Mouse (Mus musculus): ENCODE measurements around the gene Trappc10.
"Not testable (repeated sequence)": the region's sequence is repeated elsewhere in the genome, so short reads cannot be mapped to it uniquely, and the experiment has no call there.

Trappc10 gene

GRCm38 (mm10) chr10:78211311-78211710, 33.1 kb downstream of the Trappc10 start:
- DNase-seq (ENCODE audit: low spot score): peak; percentile 9

DNA sequence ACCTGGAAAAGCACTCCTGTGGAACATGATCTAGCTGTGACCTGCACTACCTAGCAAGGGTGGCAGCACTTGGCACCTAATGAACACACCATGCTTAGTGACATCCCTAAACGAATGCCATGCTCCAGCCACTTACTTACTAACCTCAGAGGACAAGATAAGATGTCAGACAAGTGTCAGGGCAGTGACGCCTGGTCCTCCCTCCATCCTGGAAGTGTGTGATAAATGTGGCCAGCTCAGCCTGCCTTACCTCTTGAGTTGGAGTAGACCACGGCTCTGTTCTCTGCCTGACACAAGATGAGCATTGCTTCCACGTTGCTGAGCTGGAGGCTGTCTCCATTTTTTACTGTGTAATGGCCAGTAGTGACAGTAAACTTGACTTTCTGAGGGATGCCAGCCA, 43.3 kb downstream of the Trappc10 start:
- no peak for DNase-seq (ENCODE audit: low spot score)

DNA sequence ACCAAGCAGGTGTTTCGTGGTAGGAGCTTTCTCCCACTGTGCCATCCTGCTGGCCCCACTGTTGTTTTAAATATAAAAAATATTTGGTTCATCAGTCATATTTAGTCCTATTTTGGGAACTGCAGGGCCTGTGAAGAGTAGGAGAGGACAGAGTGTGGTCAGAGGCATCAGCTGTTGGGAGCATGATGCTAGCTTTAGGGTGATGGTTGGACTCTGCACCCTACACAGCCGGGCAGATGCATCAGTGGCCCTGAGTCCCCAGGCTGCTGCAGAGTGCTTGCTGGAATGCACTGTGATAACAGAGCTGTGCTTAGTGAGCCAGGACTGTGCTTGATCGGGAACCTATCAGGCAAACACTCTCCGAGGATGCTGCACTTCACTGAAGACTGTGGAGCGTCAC, 51.5 kb downstream of the Trappc10 start:
- no peak for DNase-seq (ENCODE audit: low spot score)

DNA sequence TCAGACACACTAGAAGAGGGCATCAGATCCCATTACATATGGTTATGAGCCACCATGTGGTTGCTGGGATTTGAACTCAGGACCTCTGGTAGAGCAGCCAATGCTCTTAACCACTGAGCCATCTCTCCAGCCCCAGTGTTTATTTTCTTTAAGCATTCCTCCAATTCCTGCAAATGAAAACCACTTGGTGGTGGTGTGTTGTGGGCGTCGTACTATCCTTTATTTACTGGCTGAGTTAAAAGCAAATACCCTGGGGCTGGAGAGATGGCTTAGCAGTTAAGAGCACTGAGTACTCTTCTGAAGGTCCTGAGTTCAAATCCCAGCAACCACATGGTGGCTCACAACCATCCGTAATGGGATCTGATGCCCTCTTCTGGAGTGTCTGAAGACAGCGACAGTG, 58.4 kb downstream of the Trappc10 start:
- not testable (repeated sequence) for DNase-seq (ENCODE audit: low spot score)

DNA sequence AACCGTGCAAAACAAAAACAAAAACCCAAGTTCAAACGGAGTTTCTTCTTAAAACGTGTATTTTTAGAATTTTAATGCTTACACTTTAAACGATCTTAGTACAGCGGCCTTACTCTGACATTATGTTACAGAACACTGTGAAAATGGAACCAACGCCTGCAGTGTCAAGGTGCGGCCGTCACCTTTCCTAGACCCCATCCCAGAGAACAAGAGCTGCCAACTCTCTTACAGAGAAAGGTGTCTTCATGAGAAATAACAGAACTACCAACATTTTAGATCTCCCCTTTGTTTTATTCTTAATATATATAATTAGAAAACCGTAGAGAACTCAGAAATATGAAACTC, 59.1 kb downstream of the Trappc10 start:
- no peak for DNase-seq (ENCODE audit: low spot score)

DNA sequence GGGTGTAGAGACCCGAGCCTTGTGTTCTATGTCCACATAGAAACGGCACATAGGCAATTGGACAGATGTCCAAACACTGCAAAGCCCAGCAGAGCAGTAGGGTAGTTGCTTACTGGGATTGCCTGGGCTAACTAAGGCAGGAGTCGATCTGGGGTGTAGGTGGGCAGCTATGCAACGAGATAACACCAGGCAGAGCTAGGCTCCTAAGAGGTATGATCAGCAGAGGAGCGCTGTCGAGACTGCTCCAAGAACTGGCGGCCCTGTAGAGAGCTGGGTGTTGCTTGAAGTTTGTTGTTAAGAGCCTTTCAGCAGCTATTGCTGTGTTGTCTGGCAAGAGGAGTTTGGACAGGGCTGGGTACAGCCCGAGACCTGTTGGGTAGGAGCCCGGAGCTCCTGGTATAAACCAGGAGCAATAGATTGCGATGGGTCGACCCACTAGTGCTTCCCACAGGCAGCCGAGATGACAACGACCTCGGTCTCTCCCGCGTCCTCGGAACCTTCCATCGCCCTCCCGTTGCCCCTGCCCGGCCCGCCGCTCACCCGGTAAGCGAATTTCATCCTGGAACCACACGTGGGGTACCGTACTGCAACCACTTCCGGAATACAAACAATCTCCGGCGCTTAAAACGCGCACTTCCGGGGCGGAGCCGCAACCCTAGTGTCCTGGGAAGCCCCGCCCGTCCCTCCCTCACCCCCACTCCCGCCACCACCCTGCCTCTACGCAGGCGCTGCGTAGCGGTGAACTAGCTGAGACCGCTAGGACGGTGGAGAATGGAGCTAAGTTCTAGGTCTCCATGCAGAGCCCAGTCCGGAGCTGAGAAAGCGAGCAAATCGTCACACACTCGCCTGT, 59.7 kb downstream of the Trappc10 start, which contains the start of gene Pwp2:
Pwp2 (minus strand) TSS at position 619 of the 850 bp plus-strand sequence.
- peak; percentile 91 for DNase-seq (ENCODE audit: low spot score)

DNA sequence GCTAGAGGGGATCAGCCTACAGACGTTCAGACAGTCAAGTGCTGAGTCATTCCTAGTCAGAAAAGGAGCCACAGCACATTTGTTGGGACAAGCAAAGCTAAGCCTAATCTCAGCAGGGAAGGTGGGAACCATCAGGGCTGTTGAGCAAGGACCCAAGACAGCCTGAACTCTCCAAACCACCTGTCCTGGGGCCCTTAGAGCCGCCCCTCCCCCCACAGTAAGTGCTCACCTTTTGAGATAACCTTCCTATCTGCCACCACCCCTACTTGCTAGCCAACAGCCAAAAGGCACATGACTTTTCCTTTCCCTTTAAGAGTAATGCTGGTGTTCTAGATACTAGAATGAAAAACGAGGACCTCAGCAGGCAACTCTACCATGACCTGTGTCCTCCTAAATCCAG, 60.9 kb downstream of the Trappc10 start:
- DNase-seq (ENCODE audit: low spot score): no peak

- DNase-seq (ENCODE audit: low spot score): no peak
Measured at GRCm38 (mm10) chr10:78182321-78182720, 62.1 kb downstream of the Trappc10 start.

DNA sequence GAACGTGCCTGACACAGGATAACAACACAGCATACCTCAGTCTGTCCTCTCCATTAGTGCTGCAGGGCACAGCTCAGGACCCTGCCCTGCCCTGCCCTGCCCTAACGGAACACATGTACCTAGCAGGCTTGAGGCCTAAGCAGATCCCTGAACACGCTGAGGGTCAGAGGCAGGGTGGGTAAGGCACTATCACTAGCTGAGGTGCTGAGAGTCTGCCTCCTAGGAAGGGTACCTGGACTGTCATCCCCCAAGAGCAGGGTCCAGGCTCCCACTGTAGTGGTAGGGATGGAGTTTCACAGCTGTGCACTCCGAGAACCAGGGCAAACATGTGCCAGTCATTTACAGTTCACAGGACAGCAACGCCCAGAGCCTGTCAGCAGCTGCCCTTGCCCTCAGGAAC, 70.0 kb downstream of the Trappc10 start:
- no peak for DNase-seq (ENCODE audit: low spot score)

- no peak for DNase-seq (ENCODE audit: low spot score)
Measured at GRCm38 (mm10) chr10:78171581-78171980, 72.9 kb downstream of the Trappc10 start.

- no peak for DNase-seq (ENCODE audit: low spot score)
Measured at GRCm38 (mm10) chr10:78171057-78171456, 73.4 kb downstream of the Trappc10 start.

DNA sequence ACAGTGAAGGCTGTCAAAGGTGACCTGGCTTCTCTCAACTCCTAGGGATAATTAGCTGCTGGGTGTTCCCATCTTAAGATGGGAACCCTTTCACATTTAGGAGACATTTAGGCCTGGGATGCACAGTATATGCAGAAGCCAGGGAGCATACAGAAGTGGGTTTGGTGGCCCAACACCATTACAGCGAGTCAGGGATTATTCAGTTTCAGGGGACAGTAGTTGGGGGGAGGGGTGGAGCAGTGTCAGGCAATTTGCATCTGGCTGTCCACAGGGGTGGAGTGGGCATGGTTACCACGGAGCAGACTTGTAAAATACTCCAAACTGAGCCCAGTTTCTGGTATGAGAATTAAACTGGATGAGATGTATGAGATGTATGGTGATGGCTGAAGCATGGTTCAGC, 74.0 kb downstream of the Trappc10 start:
- no peak for DNase-seq (ENCODE audit: low spot score)

- DNase-seq (ENCODE audit: low spot score): peak; percentile 99
Measured at GRCm38 (mm10) chr10:78169281-78170042, 75.0 kb downstream of the Trappc10 start, which contains the start of gene D10Jhu81e. TSS of gene D10Jhu81e (minus strand) at chr10:78169782.

DNA sequence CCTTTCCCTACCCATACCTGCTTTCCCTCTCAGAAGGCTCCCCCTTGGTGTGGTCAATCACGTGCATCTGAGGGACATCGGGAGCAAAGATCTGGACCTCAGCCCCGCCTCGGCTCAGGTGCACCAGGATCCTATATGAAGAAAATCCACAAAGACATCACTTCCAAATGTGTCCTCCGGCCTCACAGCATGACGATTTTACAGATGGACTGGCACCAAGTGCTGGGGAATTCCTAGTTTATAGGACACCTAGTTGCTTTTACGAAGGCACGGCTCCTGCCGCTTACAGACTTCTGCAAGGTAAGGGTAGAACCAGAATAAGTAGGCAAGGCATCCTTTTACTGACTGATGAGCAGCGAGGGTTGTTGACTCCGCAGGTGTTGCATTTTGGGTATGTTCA, 75.6 kb downstream of the Trappc10 start:
- no peak for DNase-seq (ENCODE audit: low spot score)

DNA sequence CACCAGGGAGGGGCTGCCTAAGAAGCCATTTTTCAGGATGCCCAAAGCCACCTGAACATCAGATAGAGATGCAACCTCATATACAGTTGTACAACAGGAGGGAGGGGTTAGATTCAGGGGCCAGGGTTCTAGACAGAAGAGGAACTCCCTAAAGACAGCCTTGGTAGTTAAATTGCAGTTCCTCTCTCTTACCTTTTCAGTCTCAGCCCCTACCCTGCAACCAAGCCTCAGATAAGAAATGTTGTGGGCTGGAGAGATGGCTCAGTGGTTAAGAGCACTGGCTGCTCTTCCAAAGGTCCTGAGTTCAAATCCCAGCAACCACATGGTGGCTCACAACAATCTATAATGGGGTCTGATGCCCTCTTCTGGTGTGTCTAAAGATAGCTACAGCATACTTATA, 76.7 kb downstream of the Trappc10 start:
- no peak for DNase-seq (ENCODE audit: low spot score)

GRCm38 (mm10) chr10:78167333-78167732, 77.1 kb downstream of the Trappc10 start:
- DNase-seq (ENCODE audit: low spot score): no peak

DNA sequence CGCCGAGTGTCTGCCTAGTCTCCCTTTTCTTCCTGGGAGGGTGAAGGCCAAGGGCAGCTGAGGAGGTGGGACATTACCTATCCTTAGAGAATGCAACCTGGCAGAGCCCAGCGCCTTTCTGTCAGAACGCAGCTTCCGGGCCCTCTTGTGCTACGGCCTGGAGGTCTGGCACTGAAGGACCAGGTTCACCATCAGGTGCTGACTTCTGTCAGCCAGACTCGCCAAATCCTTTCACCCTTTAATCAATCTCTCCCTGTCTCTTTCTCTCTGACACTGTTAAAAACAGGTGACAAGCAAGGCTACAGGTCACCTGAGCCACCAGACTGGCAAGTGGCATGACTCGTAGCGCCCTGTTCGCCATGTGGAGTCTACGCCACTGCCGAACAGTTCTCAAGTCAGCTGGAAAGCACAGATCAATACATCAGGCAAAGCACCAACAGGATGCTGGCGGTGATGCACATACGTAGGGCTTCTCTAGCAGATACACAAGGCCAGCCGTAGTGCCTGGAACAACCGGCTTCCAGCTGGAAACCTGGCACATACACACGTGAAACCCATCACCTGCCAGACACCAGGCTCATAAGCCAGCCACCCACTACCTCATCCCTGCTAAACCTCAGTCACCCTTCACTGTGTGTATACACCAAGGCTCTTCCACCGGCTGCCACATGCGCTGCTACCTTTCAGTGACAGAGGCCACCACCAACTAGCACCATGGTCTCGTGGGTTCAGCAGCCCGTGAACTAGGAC, 79.0 kb downstream of the Trappc10 start:
- no peak for DNase-seq (ENCODE audit: low spot score)

GRCm38 (mm10) chr10:78164786-78165185, 79.7 kb downstream of the Trappc10 start:
- DNase-seq (ENCODE audit: low spot score): no peak

DNA sequence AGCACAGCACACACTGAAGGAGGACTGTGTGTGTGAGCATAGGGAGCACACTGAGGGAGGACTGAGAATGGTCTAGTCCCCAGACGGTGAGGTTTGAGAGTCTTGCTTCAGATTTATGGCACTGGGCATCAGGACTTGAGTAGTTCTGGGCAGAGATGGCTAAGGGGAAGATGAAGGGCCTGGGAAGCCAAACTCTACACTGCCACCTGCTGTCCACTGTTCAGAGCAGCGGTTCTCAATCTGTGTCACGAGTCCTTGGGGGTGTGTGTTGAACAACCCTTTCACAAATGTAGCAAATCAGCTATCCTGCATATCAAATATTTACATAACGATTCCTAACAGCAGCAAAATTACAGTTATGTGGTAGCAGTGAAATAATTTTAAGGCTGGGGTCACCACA, 80.5 kb downstream of the Trappc10 start:
- peak; percentile 69 for DNase-seq (ENCODE audit: low spot score)

DNA sequence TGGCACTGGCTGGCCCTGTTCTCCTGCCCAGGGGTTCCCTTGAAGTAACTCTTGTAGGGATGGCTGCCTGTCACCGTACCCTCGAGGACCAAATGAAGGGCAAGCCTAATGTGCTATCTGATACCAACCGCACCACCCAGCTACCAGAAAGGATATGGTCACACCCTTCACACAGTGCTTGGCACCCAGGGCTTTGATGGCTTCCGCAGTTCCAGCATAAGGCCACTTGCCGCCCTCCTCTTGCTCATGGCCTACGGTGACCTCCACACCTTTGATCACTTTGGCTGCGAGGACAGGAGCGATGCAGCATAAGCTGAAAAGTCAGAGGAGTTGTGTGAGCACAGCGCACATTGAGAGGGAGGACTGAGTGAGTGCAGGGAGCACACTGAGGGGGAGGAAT, 81.2 kb downstream of the Trappc10 start:
- DNase-seq (ENCODE audit: low spot score): no peak

DNA sequence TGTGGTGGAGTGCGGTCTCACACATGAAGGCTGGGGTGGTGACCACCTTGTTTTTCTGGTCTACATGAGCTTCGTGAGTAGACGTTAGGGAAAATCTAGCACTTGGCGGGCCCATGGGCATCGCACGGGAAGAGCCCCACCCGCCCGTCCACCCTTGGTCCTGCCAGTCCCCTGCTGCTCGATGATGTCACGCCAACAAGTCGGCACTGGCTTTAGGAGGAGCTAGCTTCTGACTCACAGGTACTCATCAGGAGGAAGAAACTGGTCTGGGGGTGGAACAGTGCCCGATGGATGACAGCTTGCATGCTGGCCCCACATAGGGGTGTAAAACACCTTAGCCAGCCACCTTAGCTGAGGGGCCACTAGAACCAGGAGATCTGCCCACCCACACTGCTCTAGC, 81.8 kb downstream of the Trappc10 start:
- no peak for DNase-seq (ENCODE audit: low spot score)

DNA sequence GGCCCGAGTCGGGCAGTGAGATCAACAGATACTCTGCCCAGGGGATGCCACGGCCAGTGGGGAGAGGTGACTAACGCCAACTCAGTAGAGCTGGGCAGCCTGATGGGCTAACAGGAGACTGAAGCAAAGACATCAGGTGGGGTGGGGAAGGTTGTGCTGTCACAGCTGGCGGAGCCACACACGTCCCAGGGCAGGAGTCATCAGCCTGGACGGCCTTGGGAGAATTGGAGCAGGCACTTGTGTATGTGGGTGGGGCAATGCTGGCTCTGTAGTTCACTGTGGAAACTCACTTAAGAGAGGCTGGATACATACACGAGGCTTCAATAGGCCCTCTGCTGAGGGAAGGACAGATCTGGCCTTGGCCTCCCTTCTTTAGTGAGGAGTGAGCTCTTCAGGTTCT, 83.3 kb downstream of the Trappc10 start:
- DNase-seq (ENCODE audit: low spot score): no peak

Measured in T-cell, adult 2 months (primary cell).